Mouse (Mus musculus) lung, adult 2 months (tissue): ENCODE results near the gene Grk4. TPM values are rescaled to one million over a fixed set of nuclear protein-coding genes. Genes with fewer than 3 reads are reported as not detected.
"Not testable (repeated sequence)": the region's sequence is repeated elsewhere in the genome, so short reads cannot be mapped to it uniquely, and the experiment has no call there.

Source experiments
- DNase-seq: peaks from one replicate; pipeline ENCODE4 v3.0.0; 2022
- H3K4me1 ChIP-seq: fragments of 200-500 bp; 2 replicates; pipeline ENCODE4 v1.6.1; 2011; ENCODE audit warnings: low read length; ENCODE audit not compliant: control insufficient read depth, insufficient read depth
- H3K4me3 ChIP-seq: fragments of 200-500 bp; replicated peaks from 2 replicates; pipeline ENCODE3; 2011; ENCODE audit warnings: low read depth, mild to moderate bottlenecking, control low read depth, low read length; ENCODE audit errors: extremely low read depth
- CTCF ChIP-seq: fragments of 200-500 bp; IDR thresholded peaks from 2 replicates; pipeline ENCODE4 v1.5.1; 2011; ENCODE audit warnings: mild to moderate bottlenecking, low read length, control low read depth; ENCODE audit not compliant: insufficient read depth
- POLR2A ChIP-seq: fragments of 200-500 bp; IDR thresholded peaks from 2 replicates; pipeline ENCODE4 v1.6.1; 2011; ENCODE audit warnings: low read depth, mild to moderate bottlenecking, control low read depth, low read length, borderline replicate concordance; ENCODE audit errors: extremely low read depth
- WGBS: fragments of 180-500 bp; shearing (Covaris S2); methylation state at CpG from one replicate; pipeline ENCODE4 v1.1.7; 2018; 5-methylcytosine and 5-hydroxymethylcytosine counted together
- polyA plus RNA-seq: library from polyadenylated mRNA; depleted of rRNA; stranded (reverse); fragments of >200 nt; gene quantifications from 2 replicates; pipeline ENCODE4 v1.2.3, GENCODE M21; 2012

Gene Grk4
- polyA plus RNA-seq, 1 experiment = 1.6 TPM

- TF ChIP-seq CTCF (no peak), POLR2A (no peak)
- no peak for DNase-seq
- 97% methylated on average over 1 of the region's 1 CpGs for WGBS
- no peaks in the 10 kb centered on the region for H3K4me1 ChIP-seq
- no peak overlapping the region for H3K4me3 ChIP-seq
Measured at GRCm38 (mm10) chr5:34689868-34690267, 29.7 kb downstream of the Grk4 start.

GRCm38 (mm10) chr5:34692782-34693181 lies 32.6 kb downstream of the Grk4 start:
- no peak for DNase-seq
- TF ChIP-seq POLR2A = no peak
- TF ChIP-seq CTCF = no peak
- H3K4me1 ChIP-seq = no peaks in the 10 kb centered on the region
- 56% methylated on average over 2 of the region's 2 CpGs for WGBS
- H3K4me3 ChIP-seq = no peak overlapping the region

DNA sequence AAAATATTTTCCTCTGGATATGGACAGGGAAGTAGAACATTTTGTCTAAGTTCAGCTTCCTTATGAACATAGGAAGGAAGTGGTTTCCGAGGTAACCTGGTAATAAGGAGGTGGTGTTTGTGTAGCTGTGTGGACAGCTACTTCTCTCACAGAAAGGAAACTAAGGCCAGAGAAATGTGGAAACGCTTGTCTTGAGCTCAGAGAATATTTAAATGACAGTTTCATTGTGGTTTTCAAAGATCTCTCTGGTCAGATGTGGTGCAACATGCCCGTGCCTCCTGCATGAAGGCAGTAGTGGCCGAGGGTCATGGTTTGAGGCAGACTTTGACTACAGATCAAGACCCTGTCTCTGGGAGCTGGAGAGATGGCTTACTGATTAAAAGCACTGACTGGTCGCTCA lies 35.3 kb downstream of the Grk4 start:
- Histone ChIP-seq H3K4me3 (no peak overlapping the region), H3K4me1 (no peaks in the 10 kb centered on the region)
- DNase-seq = no peak
- TF ChIP-seq POLR2A = no peak
- TF ChIP-seq CTCF = no peak
- WGBS = 48% methylated on average over 5 of the region's 5 CpGs

DNA sequence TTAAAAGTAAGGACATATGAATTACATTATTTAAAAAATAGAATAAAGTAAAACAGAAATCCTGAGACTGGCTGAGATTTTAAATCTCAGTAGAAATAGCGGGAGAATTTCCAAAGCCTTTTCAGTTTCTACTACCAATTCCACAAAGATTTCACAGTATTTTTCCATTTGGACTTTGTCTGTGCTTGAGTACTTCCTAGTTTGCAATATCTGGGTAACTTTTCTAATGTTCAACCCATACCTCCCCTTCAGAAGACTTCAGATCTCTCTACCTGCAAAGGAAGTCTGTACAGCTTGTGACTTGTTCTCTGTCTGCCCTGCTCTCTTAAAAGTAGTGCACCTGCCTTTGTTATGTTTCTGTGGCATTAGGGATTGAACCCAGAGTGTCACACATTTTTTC lies 48.3 kb downstream of the Grk4 start:
- DNase-seq = no peak
- Histone ChIP-seq H3K4me1 (no peaks in the 10 kb centered on the region), H3K4me3 (no peak overlapping the region)
- TF ChIP-seq POLR2A = no peak
- TF ChIP-seq CTCF = no peak
- whole genome bisulfite sequencing = 95% methylated on average over 1 of the region's 1 CpGs

DNA sequence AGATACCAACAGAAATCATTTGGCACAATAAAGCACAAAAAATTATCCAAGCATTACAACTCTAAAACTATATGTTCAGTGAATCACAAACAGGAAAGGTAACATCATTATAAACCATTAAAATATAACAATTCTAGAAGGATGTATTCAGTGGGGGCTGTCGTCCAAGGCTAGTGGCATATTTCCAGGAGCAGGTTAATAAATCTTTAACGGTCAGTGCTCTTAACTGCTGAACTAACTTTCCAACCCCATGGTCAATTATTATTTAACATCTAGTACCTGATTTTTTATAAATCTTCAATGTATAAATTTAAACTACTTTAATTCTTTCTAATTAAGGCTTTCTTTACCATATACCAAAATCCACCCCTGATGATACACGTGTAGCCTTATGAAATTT lies 54.2 kb downstream of the Grk4 start:
- H3K4me1 ChIP-seq, H3K4me3 ChIP-seq, DNase-seq: not testable (repeated sequence)
- WGBS = 62% methylated on average over 3 of the region's 3 CpGs

DNA sequence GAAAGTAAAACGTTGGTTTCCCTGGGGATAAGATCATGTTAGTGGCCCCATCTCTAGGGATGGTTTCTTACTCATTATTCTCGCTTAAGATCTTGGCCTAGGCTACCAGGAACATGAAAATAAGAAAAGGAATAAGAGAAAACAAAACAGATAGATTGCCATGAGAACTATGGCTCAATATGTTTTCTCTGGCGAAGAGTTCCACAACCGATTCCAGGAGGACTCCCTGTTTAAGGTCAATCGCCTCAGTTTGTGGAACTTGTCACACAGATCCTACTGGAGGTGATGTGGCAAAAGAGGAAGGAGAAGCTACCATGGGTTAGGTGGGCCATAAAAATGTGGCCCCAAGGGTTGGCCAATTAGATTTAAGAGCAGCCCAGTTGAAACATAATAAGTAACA lies 54.6 kb downstream of the Grk4 start:
- DNase-seq = no peak
- 82% methylated on average over 5 of the region's 5 CpGs for WGBS
- TF ChIP-seq CTCF (no peak), POLR2A (no peak)
- no peak overlapping the region for H3K4me3 ChIP-seq
- H3K4me1 ChIP-seq = no peaks in the 10 kb centered on the region

DNA sequence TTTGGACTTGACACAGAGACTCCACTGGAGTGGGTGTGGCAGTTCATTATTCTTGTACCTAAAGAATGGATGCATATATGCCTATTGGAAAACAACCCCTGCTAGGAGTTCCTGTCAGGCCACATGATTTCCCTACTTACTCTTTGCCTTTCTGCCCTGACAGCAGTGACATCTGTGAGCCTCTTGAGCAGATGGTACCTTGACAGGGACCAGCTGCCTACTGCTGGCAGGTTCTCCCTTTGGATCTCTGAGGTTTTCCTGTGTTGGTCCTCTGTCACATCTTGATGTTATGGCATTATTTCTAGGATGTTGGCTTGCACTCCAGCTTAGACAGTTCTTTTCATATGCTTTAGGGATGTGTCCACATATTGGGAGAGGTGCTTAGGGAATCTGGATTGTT lies 69.0 kb downstream of the Grk4 start:
- no peak for DNase-seq
- TF ChIP-seq POLR2A (no peak), CTCF (no peak)
- no peak overlapping the region for H3K4me3 ChIP-seq
- H3K4me1 ChIP-seq = no peaks in the 10 kb centered on the region

GRCm38 (mm10) chr5:34730255-34730654 lies 70.1 kb downstream of the Grk4 start:
- 36% methylated on average over 1 of the region's 1 CpGs for whole genome bisulfite sequencing
- Histone ChIP-seq H3K4me1 (no peaks in the 10 kb centered on the region), H3K4me3 (no peak overlapping the region)
- DNase-seq = no peak
- no peak for TF ChIP-seq POLR2A
- TF ChIP-seq CTCF = no peak

DNA sequence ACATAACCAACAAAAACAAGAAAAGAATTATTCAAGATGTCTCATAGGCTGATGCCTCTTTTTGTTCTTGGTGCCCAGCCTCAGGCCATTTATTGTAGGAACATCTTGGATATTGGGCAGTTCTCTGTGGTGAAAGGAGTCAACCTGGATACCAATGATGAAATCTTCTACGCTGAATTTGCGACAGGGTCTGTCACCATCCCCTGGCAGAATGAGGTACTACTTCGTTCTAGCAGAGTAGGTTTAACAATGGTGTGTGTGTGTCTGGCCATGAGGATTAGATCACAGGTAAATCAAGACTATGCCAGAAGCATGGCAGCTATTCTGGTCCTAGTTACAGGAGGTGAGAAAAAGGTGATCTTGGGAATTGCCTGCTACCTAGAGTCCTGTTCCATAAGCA lies 91.3 kb downstream of the Grk4 start:
- WGBS = 57% methylated on average over 3 of the region's 3 CpGs
- DNase-seq = no peak
- TF ChIP-seq POLR2A (no peak), CTCF (no peak)
- Histone ChIP-seq H3K4me1 (no peaks in the 10 kb centered on the region), H3K4me3 (no peak overlapping the region)

GRCm38 (mm10) chr5:34758762-34759161 lies 98.6 kb downstream of the Grk4 start:
- DNase-seq = no peak
- H3K4me3 ChIP-seq = no peak overlapping the region
- 69% methylated on average over 1 of the region's 1 CpGs for WGBS
- peaks cover 5% of the 10 kb centered on the region; the same call in 1 of the 2 replicates for H3K4me1 ChIP-seq
- no peak for TF ChIP-seq CTCF
- no peak for TF ChIP-seq POLR2A

- H3K4me1 ChIP-seq = peaks cover 5% of the 10 kb centered on the region; the same call in 1 of the 2 replicates
- no peak for DNase-seq
- peak overlapping the region; percentile 97 for H3K4me3 ChIP-seq
- TF ChIP-seq POLR2A (no peak; the same call in 1 of the 2 replicates), CTCF (no peak)
- under 1% methylated on average over 19 of the region's 19 CpGs for WGBS
Measured at GRCm38 (mm10) chr5:34760850-34761508, 100.8 kb downstream of the Grk4 start.
